Comparison of ENCODE assay signal across 20 mouse cellular contexts in the genomic region with DNA sequence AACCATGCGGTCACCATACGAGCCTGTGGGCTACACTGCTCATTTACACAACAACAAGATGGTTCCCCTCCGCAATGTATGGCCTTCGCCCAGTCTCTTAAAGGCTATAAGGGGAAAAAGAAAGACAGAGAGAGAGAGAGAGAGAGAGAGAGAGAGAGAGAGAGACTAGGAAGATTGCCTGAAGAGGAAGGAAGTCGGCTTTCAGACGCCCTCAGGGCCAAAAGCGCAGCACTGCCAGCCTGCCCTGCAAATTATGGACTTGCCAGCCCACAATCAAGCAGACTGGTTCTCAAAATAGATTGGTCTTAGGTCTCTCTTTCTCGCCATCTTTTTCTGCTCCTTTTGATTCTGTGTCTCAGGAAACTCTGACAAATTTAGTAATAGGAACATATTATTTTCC. TPM values are rescaled to one million over a fixed set of nuclear protein-coding genes. Genes with fewer than 3 reads are reported as not detected.
"Had no signal": no experiment of that assay in that cellular context is flagged by ENCODE, and none has a peak within 500 bp of the region (broad histone marks: within the 10 kb centered on the region; RNA-seq: fewer than 3 reads in every experiment).

No protein-coding gene starts in this region.

- H3K27ac ChIP-seq: left cerebral cortex, adult 2 months; limb, embryonic 15.5 days; liver, embryonic 12.5 days; midbrain, embryonic 10.5 days; neural tube, embryonic 12.5 days; stomach, embryonic 15.5 days had no signal

- H3K36me3 ChIP-seq: limb, embryonic 15.5 days; liver, embryonic 12.5 days; midbrain, embryonic 10.5 days; neural tube, embryonic 12.5 days; stomach, embryonic 15.5 days had no signal

- ATAC-seq: liver, embryonic 12.5 days had no signal

- H3K4me3 ChIP-seq: left cerebral cortex, adult 2 months; limb, embryonic 15.5 days; liver, embryonic 12.5 days; midbrain, embryonic 10.5 days; neural tube, embryonic 12.5 days; stomach, embryonic 15.5 days had no signal

- DNase-seq: kidney, adult 18-20 months; kidney, postnatal 10 days; lung, embryonic 14.5 days; lung, postnatal 10 days; lung, postnatal 4 days; midbrain, embryonic 14.5 days; retina, postnatal 1 day; right cerebral cortex, postnatal 4 days; spleen, adult 18-20 months; thymus, adult 2 months; thymus, postnatal 25 days had no signal

- H3K9me3 ChIP-seq: limb, embryonic 15.5 days; liver, embryonic 12.5 days; midbrain, embryonic 10.5 days; neural tube, embryonic 12.5 days; stomach, embryonic 15.5 days had no signal

RNA-seq across cellular contexts. Expression of gene Rab44, which starts 37.7 kb away (rescaled TPM):
- total RNA-seq: left cerebral cortex, postnatal 14 days had no signal
- polyA plus RNA-seq: limb, embryonic 11.5 days; testis, adult 2 months had no signal
